Mouse (Mus musculus): ENCODE measurements around the gene Ramp3. TPM values are rescaled to one million over a fixed set of nuclear protein-coding genes. Genes with fewer than 3 reads are reported as not detected.

The Ramp3 gene
- polyA plus RNA-seq, 1 experiment from 2014 or later, result 6.0 TPM

- Histone ChIP-seq H3K36me3 (ENCODE audit: control insufficient read depth, insufficient read depth, low read length) (no peaks in the 10 kb centered on the region), H3K4me3 (replicated peaks; ENCODE audit: low read length) (no peak overlapping the region), H3K4me1 (ENCODE audit: control insufficient read depth, insufficient read depth, low read length) (no peaks in the 10 kb centered on the region), H3K27me3 (ENCODE audit: control insufficient read depth, insufficient read depth, low read length) (no peaks in the 10 kb centered on the region), H3K4me2 (ENCODE audit: low read depth, low read length) (no peak overlapping the region), H3K9me3 (replicated peaks; ENCODE audit: control insufficient read depth, low read length) (no peaks in the 10 kb centered on the region), H3K27ac (ENCODE audit: low read length) (no peak overlapping the region), H3K9ac (ENCODE audit: low read length) (no peak overlapping the region)
- ATAC-seq (ENCODE audit: insufficient read depth, low FRiP score), result no peak
- 71% methylated on average over 14 of the region's 14 CpGs for WGBS
Measured at GRCm38 (mm10) chr11:6661206-6661605, 2.9 kb downstream of the Ramp3 start.

GRCm38 (mm10) chr11:6666634-6667033, 8.3 kb downstream of the Ramp3 start:
- Histone ChIP-seq H3K36me3 (ENCODE audit: control insufficient read depth, insufficient read depth, low read length) (no peaks in the 10 kb centered on the region), H3K9me3 (replicated peaks; ENCODE audit: control insufficient read depth, low read length) (no peaks in the 10 kb centered on the region), H3K27ac (ENCODE audit: low read length) (no peak overlapping the region), H3K4me3 (replicated peaks; ENCODE audit: low read length) (no peak overlapping the region), H3K4me2 (ENCODE audit: low read depth, low read length) (no peak overlapping the region), H3K9ac (ENCODE audit: low read length) (no peak overlapping the region), H3K4me1 (ENCODE audit: control insufficient read depth, insufficient read depth, low read length) (no peaks in the 10 kb centered on the region), H3K27me3 (ENCODE audit: control insufficient read depth, insufficient read depth, low read length) (no peaks in the 10 kb centered on the region)
- ATAC-seq (ENCODE audit: insufficient read depth, low FRiP score), result no peak
- WGBS, result 78% methylated on average over 2 of the region's 2 CpGs

GRCm38 (mm10) chr11:6669041-6669440, 10.7 kb downstream of the Ramp3 start:
- no peaks in the 10 kb centered on the region for H3K27me3 ChIP-seq (ENCODE audit: control insufficient read depth, insufficient read depth, low read length)
- no peaks in the 10 kb centered on the region for H3K4me1 ChIP-seq (ENCODE audit: control insufficient read depth, insufficient read depth, low read length)
- no peak for ATAC-seq (ENCODE audit: insufficient read depth, low FRiP score)
- H3K9ac ChIP-seq (ENCODE audit: low read length), result no peak overlapping the region
- no peak overlapping the region for H3K4me3 ChIP-seq (replicated peaks; ENCODE audit: low read length)
- no peaks in the 10 kb centered on the region for H3K36me3 ChIP-seq (ENCODE audit: control insufficient read depth, insufficient read depth, low read length)
- H3K27ac ChIP-seq (ENCODE audit: low read length), result no peak overlapping the region
- 63% methylated on average over 9 of the region's 9 CpGs for WGBS
- H3K9me3 ChIP-seq (replicated peaks; ENCODE audit: control insufficient read depth, low read length), result no peaks in the 10 kb centered on the region
- H3K4me2 ChIP-seq (ENCODE audit: low read depth, low read length), result no peak overlapping the region

- ATAC-seq (ENCODE audit: insufficient read depth, low FRiP score), result no peak
- Histone ChIP-seq H3K4me1 (ENCODE audit: control insufficient read depth, insufficient read depth, low read length) (no peaks in the 10 kb centered on the region), H3K9ac (ENCODE audit: low read length) (no peak overlapping the region), H3K27me3 (ENCODE audit: control insufficient read depth, insufficient read depth, low read length) (no peaks in the 10 kb centered on the region), H3K9me3 (replicated peaks; ENCODE audit: control insufficient read depth, low read length) (no peaks in the 10 kb centered on the region), H3K36me3 (ENCODE audit: control insufficient read depth, insufficient read depth, low read length) (no peaks in the 10 kb centered on the region), H3K4me3 (replicated peaks; ENCODE audit: low read length) (no peak overlapping the region), H3K4me2 (ENCODE audit: low read depth, low read length) (no peak overlapping the region), H3K27ac (ENCODE audit: low read length) (no peak overlapping the region)
- WGBS, result 55% methylated on average over 2 of the region's 2 CpGs
Measured at GRCm38 (mm10) chr11:6670044-6670443, 11.7 kb downstream of the Ramp3 start.

- no peaks in the 10 kb centered on the region for H3K36me3 ChIP-seq (ENCODE audit: control insufficient read depth, insufficient read depth, low read length)
- H3K27me3 ChIP-seq (ENCODE audit: control insufficient read depth, insufficient read depth, low read length), result no peaks in the 10 kb centered on the region
- H3K4me3 ChIP-seq (replicated peaks; ENCODE audit: low read length), result no peak overlapping the region
- WGBS, result 89% methylated on average over 4 of the region's 4 CpGs
- no peaks in the 10 kb centered on the region for H3K4me1 ChIP-seq (ENCODE audit: control insufficient read depth, insufficient read depth, low read length)
- ATAC-seq (ENCODE audit: insufficient read depth, low FRiP score), result no peak
- no peak overlapping the region for H3K27ac ChIP-seq (ENCODE audit: low read length)
- no peaks in the 10 kb centered on the region for H3K9me3 ChIP-seq (replicated peaks; ENCODE audit: control insufficient read depth, low read length)
- no peak overlapping the region for H3K4me2 ChIP-seq (ENCODE audit: low read depth, low read length)
- no peak overlapping the region for H3K9ac ChIP-seq (ENCODE audit: low read length)
Measured at GRCm38 (mm10) chr11:6670826-6671225, 12.5 kb downstream of the Ramp3 start.

GRCm38 (mm10) chr11:6674701-6675100, 16.4 kb downstream of the Ramp3 start:
- Histone ChIP-seq H3K27ac (ENCODE audit: low read length) (no peak overlapping the region), H3K4me1 (ENCODE audit: control insufficient read depth, insufficient read depth, low read length) (no peaks in the 10 kb centered on the region), H3K36me3 (ENCODE audit: control insufficient read depth, insufficient read depth, low read length) (no peaks in the 10 kb centered on the region), H3K9me3 (replicated peaks; ENCODE audit: control insufficient read depth, low read length) (no peaks in the 10 kb centered on the region), H3K27me3 (ENCODE audit: control insufficient read depth, insufficient read depth, low read length) (no peaks in the 10 kb centered on the region), H3K9ac (ENCODE audit: low read length) (no peak overlapping the region), H3K4me2 (ENCODE audit: low read depth, low read length) (no peak overlapping the region), H3K4me3 (replicated peaks; ENCODE audit: low read length) (no peak overlapping the region)
- 81% methylated on average over 9 of the region's 9 CpGs for WGBS
- ATAC-seq (ENCODE audit: insufficient read depth, low FRiP score), result no peak

GRCm38 (mm10) chr11:6675402-6675801, 17.1 kb downstream of the Ramp3 start:
- H3K4me3 ChIP-seq (replicated peaks; ENCODE audit: low read length), result no peak overlapping the region
- H3K9ac ChIP-seq (ENCODE audit: low read length), result no peak overlapping the region
- 65% methylated on average over 7 of the region's 7 CpGs for WGBS
- no peak for ATAC-seq (ENCODE audit: insufficient read depth, low FRiP score)
- 0 out of 2 replicates have a peak, but pooled peaks cover 2% of the 10 kb centered on the region for H3K4me1 ChIP-seq (ENCODE audit: control insufficient read depth, insufficient read depth, low read length)
- no peak overlapping the region for H3K4me2 ChIP-seq (ENCODE audit: low read depth, low read length)
- no peak overlapping the region for H3K27ac ChIP-seq (ENCODE audit: low read length)
- no peaks in the 10 kb centered on the region for H3K27me3 ChIP-seq (ENCODE audit: control insufficient read depth, insufficient read depth, low read length)
- no peaks in the 10 kb centered on the region for H3K36me3 ChIP-seq (ENCODE audit: control insufficient read depth, insufficient read depth, low read length)
- no peaks in the 10 kb centered on the region for H3K9me3 ChIP-seq (replicated peaks; ENCODE audit: control insufficient read depth, low read length)

- Histone ChIP-seq H3K27ac (ENCODE audit: low read length) (no peak overlapping the region), H3K4me2 (ENCODE audit: low read depth, low read length) (no peak overlapping the region), H3K27me3 (ENCODE audit: control insufficient read depth, insufficient read depth, low read length) (no peaks in the 10 kb centered on the region), H3K36me3 (ENCODE audit: control insufficient read depth, insufficient read depth, low read length) (no peaks in the 10 kb centered on the region), H3K9me3 (replicated peaks; ENCODE audit: control insufficient read depth, low read length) (no peaks in the 10 kb centered on the region), H3K9ac (ENCODE audit: low read length) (no peak overlapping the region), H3K4me1 (ENCODE audit: control insufficient read depth, insufficient read depth, low read length) (0 out of 2 replicates have a peak, but pooled peaks cover 3% of the 10 kb centered on the region), H3K4me3 (replicated peaks; ENCODE audit: low read length) (no peak overlapping the region)
- ATAC-seq (ENCODE audit: insufficient read depth, low FRiP score), result no peak
- WGBS, result 80% methylated on average over 9 of the region's 9 CpGs
Measured at GRCm38 (mm10) chr11:6676641-6677040, 18.3 kb downstream of the Ramp3 start.

- H3K27ac ChIP-seq (ENCODE audit: low read length), result no peak overlapping the region
- 28% methylated on average over 7 of the region's 7 CpGs for WGBS
- no peak overlapping the region for H3K4me3 ChIP-seq (replicated peaks; ENCODE audit: low read length)
- no peak for ATAC-seq (ENCODE audit: insufficient read depth, low FRiP score)
- H3K9me3 ChIP-seq (replicated peaks; ENCODE audit: control insufficient read depth, low read length), result no peaks in the 10 kb centered on the region
- H3K36me3 ChIP-seq (ENCODE audit: control insufficient read depth, insufficient read depth, low read length), result no peaks in the 10 kb centered on the region
- no peaks in the 10 kb centered on the region for H3K27me3 ChIP-seq (ENCODE audit: control insufficient read depth, insufficient read depth, low read length)
- 0 out of 2 replicates have a peak, but pooled peaks cover 3% of the 10 kb centered on the region for H3K4me1 ChIP-seq (ENCODE audit: control insufficient read depth, insufficient read depth, low read length)
- H3K9ac ChIP-seq (ENCODE audit: low read length), result no peak overlapping the region
- H3K4me2 ChIP-seq (ENCODE audit: low read depth, low read length), result no peak overlapping the region
Measured at GRCm38 (mm10) chr11:6677530-6677929, 19.2 kb downstream of the Ramp3 start.
